Mouse (Mus musculus) neural tube, embryonic 11.5 days (tissue): ENCODE data around the gene Efna5. TPM values are rescaled to one million over a fixed set of nuclear protein-coding genes. Genes with fewer than 3 reads are reported as not detected.
A peak's percentile ranks its signal among the peaks of the same experiment; 100 is the strongest.

Source experiments
- ATAC-seq: fragments of 200-750 bp; cut with Nextera tagmentation; 2 replicates; pipeline ENCODE4 v1.8.0; 2017; ENCODE audit warnings: moderate number of reproducible peaks, mild to moderate bottlenecking, moderate TSS enrichment, moderate library complexity; ENCODE audit not compliant: insufficient read depth, low FRiP score, low TSS enrichment
- DNase-seq: peaks from one replicate; pipeline ENCODE4 v3.0.0-alpha.2; 2015; ENCODE audit warnings: low spot score
- H3K27ac ChIP-seq: fragments of 300-500 bp; sonication (generic); 2 replicates; pipeline ENCODE4 v1.5.1; 2014; ENCODE audit warnings: low read depth, mild to moderate bottlenecking, low read length
- H3K27me3 ChIP-seq: fragments of 300-500 bp; sonication (generic); 2 replicates; pipeline ENCODE4 v1.6.1; 2014; ENCODE audit warnings: mild to moderate bottlenecking, low read length, mixed read lengths; ENCODE audit not compliant: control insufficient read depth, insufficient read depth
- H3K36me3 ChIP-seq: fragments of 300-500 bp; sonication (generic); 2 replicates; pipeline ENCODE4 v1.6.1; 2014; ENCODE audit warnings: mild to moderate bottlenecking, low read length, moderate library complexity, mixed read lengths; ENCODE audit not compliant: control insufficient read depth, insufficient read depth
- H3K4me1 ChIP-seq: fragments of 300-500 bp; sonication (generic); 2 replicates; pipeline ENCODE4 v1.6.1; 2014; ENCODE audit warnings: low read length, mixed read lengths; ENCODE audit not compliant: control insufficient read depth, insufficient read depth
- H3K4me2 ChIP-seq: fragments of 300-500 bp; sonication (generic); 2 replicates; pipeline ENCODE4 v1.6.1; 2014; ENCODE audit warnings: low read depth, mild to moderate bottlenecking, moderate library complexity
- H3K4me3 ChIP-seq: fragments of 300-500 bp; sonication (generic); 2 replicates; pipeline ENCODE4 v1.5.1; 2014; ENCODE audit warnings: low read depth, low read length
- H3K9ac ChIP-seq: fragments of 300-500 bp; sonication (generic); 2 replicates; pipeline ENCODE4 v1.6.1; 2014; ENCODE audit warnings: mild to moderate bottlenecking, low read length
- H3K9me3 ChIP-seq: fragments of 300-500 bp; sonication (generic); 2 replicates; pipeline ENCODE4 v1.6.1; 2016; ENCODE audit warnings: low read length; ENCODE audit not compliant: control insufficient read depth
- WGBS: fragments of 180-500 bp; shearing (Covaris S2); extraction: QIAGEN DNeasy Blood & Tissue Kit; methylation state at CpG from one replicate; pipeline ENCODE4 v1.1.7; 2014; 5-methylcytosine and 5-hydroxymethylcytosine counted together
- polyA plus RNA-seq: library from polyadenylated mRNA; unstranded; fragments of >200 nt; fragmentation: Nextera tagmentation; extraction: Ambion mirVana; gene quantifications from 2 replicates; pipeline ENCODE4 v1.2.1, GENCODE M21; 2014

Efna5 gene
- polyA plus RNA-seq, 1 experiment from 2014 or later = 40.1 TPM

GRCm38 (mm10) chr17:62881791-62882725, 941 bp upstream of the Efna5 start:
- peak; percentile 80 for DNase-seq
- Histone ChIP-seq H3K36me3 (no peaks in the 10 kb centered on the region), H3K27ac (peak overlapping the region; percentile 87), H3K4me1 (no peaks in the 10 kb centered on the region), H3K9ac (peak overlapping the region; percentile 72), H3K4me3 (peak overlapping the region; percentile 58), H3K27me3 (no peaks in the 10 kb centered on the region), H3K9me3 (no peaks in the 10 kb centered on the region), H3K4me2 (peak overlapping the region; percentile 95)
- ATAC-seq = peak; percentile 10
- under 1% methylated on average over 58 of the region's 58 CpGs for WGBS

- Histone ChIP-seq H3K27ac (peak overlapping the region; percentile 87), H3K4me3 (peak overlapping the region; percentile 58), H3K36me3 (no peaks in the 10 kb centered on the region), H3K9me3 (no peaks in the 10 kb centered on the region), H3K4me2 (peak overlapping the region; percentile 95), H3K9ac (peak overlapping the region; percentile 72), H3K27me3 (no peaks in the 10 kb centered on the region), H3K4me1 (0 out of 2 replicates have a peak, but pooled peaks cover 4% of the 10 kb centered on the region)
- DNase-seq (peak; percentile 82), ATAC-seq (peak; percentile 39)
- WGBS = under 1% methylated on average over 77 of the region's 82 CpGs
Observed at GRCm38 (mm10) chr17:62880311-62881175, 574 bp downstream of the Efna5 start.

- H3K27me3 ChIP-seq = no peaks in the 10 kb centered on the region
- WGBS = under 1% methylated on average over 45 of the region's 45 CpGs
- peak overlapping the region; percentile 68; the same call in 1 of the 2 replicates for H3K27ac ChIP-seq
- peak overlapping the region; percentile 72 for H3K9ac ChIP-seq
- 0 out of 2 replicates have a peak, but pooled peaks cover 4% of the 10 kb centered on the region for H3K4me1 ChIP-seq
- no peaks in the 10 kb centered on the region for H3K36me3 ChIP-seq
- peak overlapping the region; percentile 95 for H3K4me2 ChIP-seq
- ATAC-seq (peak; percentile 5; the same call in 1 of the 2 replicates), DNase-seq (peak; percentile 72)
- H3K4me3 ChIP-seq = peak overlapping the region; percentile 58
- no peaks in the 10 kb centered on the region for H3K9me3 ChIP-seq
Observed at GRCm38 (mm10) chr17:62879526-62880310, 1.4 kb downstream of the Efna5 start.

DNA sequence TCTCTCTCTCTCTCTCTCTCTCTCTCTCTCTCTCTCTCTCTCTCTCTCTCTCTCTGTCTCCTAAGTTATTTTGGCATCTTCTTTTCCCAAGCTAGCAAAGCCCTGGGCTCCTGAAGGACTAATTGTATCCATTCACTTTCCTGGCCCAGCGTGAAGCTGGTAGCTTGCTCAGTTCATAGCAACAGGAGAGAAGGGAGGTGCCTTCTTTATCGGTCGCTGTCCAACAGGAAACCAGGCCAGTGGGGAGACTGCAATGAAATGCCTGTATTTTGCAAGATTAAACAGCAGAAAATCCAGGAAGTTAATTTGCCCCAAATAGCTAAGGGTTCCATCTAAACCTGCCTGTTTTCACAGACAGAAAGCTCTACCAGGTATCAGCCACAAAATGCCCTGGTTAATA, 5.4 kb downstream of the Efna5 start:
- no peak for DNase-seq
- WGBS = 0% methylated on average over 3 of the region's 3 CpGs
- ATAC-seq = no peak
- Histone ChIP-seq H3K27me3 (no peaks in the 10 kb centered on the region), H3K4me1 (peaks cover 19% of the 10 kb centered on the region), H3K36me3 (no peaks in the 10 kb centered on the region), H3K9ac (no peak overlapping the region), H3K9me3 (no peaks in the 10 kb centered on the region), H3K4me3 (no peak overlapping the region), H3K4me2 (no peak overlapping the region), H3K27ac (no peak overlapping the region)

DNA sequence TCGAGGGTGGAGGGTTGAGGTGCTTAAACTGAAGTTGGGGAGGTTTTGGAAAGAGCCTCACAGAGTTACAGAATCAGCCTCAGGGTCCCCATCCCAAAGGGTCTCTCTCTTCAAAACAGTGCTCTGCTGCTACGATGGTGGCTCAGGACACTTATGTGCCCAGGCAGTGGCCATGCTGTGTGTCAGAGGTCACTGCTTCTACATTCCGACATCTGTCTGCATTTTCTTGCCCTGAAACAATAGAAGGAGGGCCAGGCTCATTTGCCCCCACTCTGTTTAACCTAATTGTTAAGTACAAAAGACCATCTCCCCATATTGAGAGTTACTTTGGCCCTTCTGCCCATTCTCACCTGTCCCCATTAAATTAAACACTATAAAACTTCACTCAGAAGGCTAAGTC, 9.2 kb downstream of the Efna5 start:
- ATAC-seq (no peak), DNase-seq (no peak)
- H3K27ac ChIP-seq = no peak overlapping the region
- H3K4me2 ChIP-seq = no peak overlapping the region
- 5% methylated on average over 3 of the region's 3 CpGs for WGBS
- peaks cover 21% of the 10 kb centered on the region for H3K4me1 ChIP-seq
- H3K9me3 ChIP-seq = no peaks in the 10 kb centered on the region
- H3K27me3 ChIP-seq = no peaks in the 10 kb centered on the region
- H3K9ac ChIP-seq = no peak overlapping the region
- H3K4me3 ChIP-seq = no peak overlapping the region
- no peaks in the 10 kb centered on the region for H3K36me3 ChIP-seq

- H3K36me3 ChIP-seq = no peaks in the 10 kb centered on the region
- H3K4me1 ChIP-seq = peaks cover 21% of the 10 kb centered on the region
- H3K27me3 ChIP-seq = no peaks in the 10 kb centered on the region
- H3K27ac ChIP-seq = no peak overlapping the region
- H3K9ac ChIP-seq = no peak overlapping the region
- H3K9me3 ChIP-seq = no peaks in the 10 kb centered on the region
- WGBS = 46% methylated on average over 5 of the region's 5 CpGs
- ATAC-seq = no peak
- H3K4me3 ChIP-seq = no peak overlapping the region
- no peak for DNase-seq
- no peak overlapping the region for H3K4me2 ChIP-seq
Observed at GRCm38 (mm10) chr17:62871191-62871590, 9.9 kb downstream of the Efna5 start.

DNA sequence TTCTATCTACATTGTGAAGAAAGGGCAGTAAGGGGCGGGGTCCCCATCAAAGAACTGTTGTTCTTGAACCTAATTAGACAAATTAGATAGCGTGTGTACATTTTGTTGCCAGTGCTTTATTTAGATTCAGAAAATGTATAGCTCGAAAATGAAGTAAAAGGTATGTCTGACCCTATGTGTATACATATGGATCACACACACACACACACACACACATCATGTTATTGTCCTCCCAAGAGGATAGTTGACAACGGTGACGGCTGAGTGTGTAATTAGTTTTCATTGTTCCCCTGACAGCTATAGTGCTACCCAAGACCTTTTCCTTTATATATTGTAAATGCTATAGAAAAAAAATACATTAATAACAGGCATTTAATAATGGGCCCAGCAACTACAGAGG, 10.7 kb downstream of the Efna5 start:
- DNase-seq = no peak
- H3K9ac ChIP-seq = no peak overlapping the region
- no peak overlapping the region for H3K4me3 ChIP-seq
- no peak overlapping the region for H3K27ac ChIP-seq
- no peaks in the 10 kb centered on the region for H3K27me3 ChIP-seq
- H3K36me3 ChIP-seq = no peaks in the 10 kb centered on the region
- peaks cover 17% of the 10 kb centered on the region for H3K4me1 ChIP-seq
- ATAC-seq = 0 out of 2 replicates have a peak, but pooled peaks have one; percentile 9
- H3K9me3 ChIP-seq = no peaks in the 10 kb centered on the region
- H3K4me2 ChIP-seq = no peak overlapping the region
- WGBS = 60% methylated on average over 5 of the region's 5 CpGs

GRCm38 (mm10) chr17:62864966-62865365, 16.2 kb downstream of the Efna5 start:
- no peaks in the 10 kb centered on the region for H3K36me3 ChIP-seq
- H3K27me3 ChIP-seq = no peaks in the 10 kb centered on the region
- H3K4me2 ChIP-seq = no peak overlapping the region
- ATAC-seq (no peak), DNase-seq (no peak)
- no peak overlapping the region for H3K9ac ChIP-seq
- 95% methylated on average over 8 of the region's 8 CpGs for WGBS
- no peaks in the 10 kb centered on the region for H3K9me3 ChIP-seq
- no peak overlapping the region for H3K4me3 ChIP-seq
- peaks cover 7% of the 10 kb centered on the region; the same call in 1 of the 2 replicates for H3K4me1 ChIP-seq
- H3K27ac ChIP-seq = no peak overlapping the region
